Mouse (Mus musculus): ENCODE results near the gene Arl16. TPM values are rescaled to one million over a fixed set of nuclear protein-coding genes. Genes with fewer than 3 reads are reported as not detected.

The Arl16 gene
- polyA plus RNA-seq, 1 experiment: 13.6 TPM

GRCm38 (mm10) chr11:120506899-120507298 is 39.5 kb upstream of the Arl16 start:
- peaks cover 9% of the 10 kb centered on the region for H3K4me1 ChIP-seq (ENCODE audit: control insufficient read depth, insufficient read depth, low read length)
- H3K27ac ChIP-seq (ENCODE audit: insufficient read depth, low read depth, low read length): no peak overlapping the region
- no peak overlapping the region for H3K4me3 ChIP-seq (ENCODE audit: insufficient read depth, low read length)
- TF ChIP-seq CTCF (IDR thresholded peaks at IDR 0.05; ENCODE audit: low read depth, low read length): no peak
- TF ChIP-seq POLR2A (IDR thresholded peaks at IDR 0.05; ENCODE audit: borderline replicate concordance, low read depth, low read length): no peak

GRCm38 (mm10) chr11:120505661-120506060 is 38.3 kb upstream of the Arl16 start:
- TF ChIP-seq POLR2A (IDR thresholded peaks at IDR 0.05; ENCODE audit: borderline replicate concordance, low read depth, low read length) (no peak), CTCF (IDR thresholded peaks at IDR 0.05; ENCODE audit: low read depth, low read length) (no peak)
- Histone ChIP-seq H3K4me3 (ENCODE audit: insufficient read depth, low read length) (no peak overlapping the region), H3K4me1 (ENCODE audit: control insufficient read depth, insufficient read depth, low read length) (peaks cover 7% of the 10 kb centered on the region), H3K27ac (ENCODE audit: insufficient read depth, low read depth, low read length) (no peak overlapping the region)

GRCm38 (mm10) chr11:120501701-120502100 is 34.3 kb upstream of the Arl16 start:
- H3K4me1 ChIP-seq (ENCODE audit: control insufficient read depth, insufficient read depth, low read length): peaks cover 7% of the 10 kb centered on the region; the same call in 1 of the 2 replicates
- no peak overlapping the region for H3K27ac ChIP-seq (ENCODE audit: insufficient read depth, low read depth, low read length)
- no peak for TF ChIP-seq POLR2A (IDR thresholded peaks at IDR 0.05; ENCODE audit: borderline replicate concordance, low read depth, low read length)
- no peak for TF ChIP-seq CTCF (IDR thresholded peaks at IDR 0.05; ENCODE audit: low read depth, low read length)
- H3K4me3 ChIP-seq (ENCODE audit: insufficient read depth, low read length): no peak overlapping the region

GRCm38 (mm10) chr11:120501018-120501417 is 33.6 kb upstream of the Arl16 start:
- Histone ChIP-seq H3K27ac (ENCODE audit: insufficient read depth, low read depth, low read length) (no peak overlapping the region), H3K4me3 (ENCODE audit: insufficient read depth, low read length) (no peak overlapping the region), H3K4me1 (ENCODE audit: control insufficient read depth, insufficient read depth, low read length) (peaks cover 7% of the 10 kb centered on the region; the same call in 1 of the 2 replicates)
- TF ChIP-seq POLR2A (IDR thresholded peaks at IDR 0.05; ENCODE audit: borderline replicate concordance, low read depth, low read length) (no peak), CTCF (IDR thresholded peaks at IDR 0.05; ENCODE audit: low read depth, low read length) (no peak)

- no peak for TF ChIP-seq CTCF (IDR thresholded peaks at IDR 0.05; ENCODE audit: low read depth, low read length)
- TF ChIP-seq POLR2A (IDR thresholded peaks at IDR 0.05; ENCODE audit: borderline replicate concordance, low read depth, low read length): no peak
- Histone ChIP-seq H3K4me3 (ENCODE audit: insufficient read depth, low read length) (no peak overlapping the region), H3K27ac (ENCODE audit: insufficient read depth, low read depth, low read length) (no peak overlapping the region), H3K4me1 (ENCODE audit: control insufficient read depth, insufficient read depth, low read length) (peaks cover 7% of the 10 kb centered on the region; the same call in 1 of the 2 replicates)
These were observed 33.0 kb upstream of the Arl16 start for GRCm38 (mm10) chr11:120500357-120500756.

GRCm38 (mm10) chr11:120499894-120500293 is 32.5 kb upstream of the Arl16 start:
- H3K4me3 ChIP-seq (ENCODE audit: insufficient read depth, low read length): no peak overlapping the region
- TF ChIP-seq POLR2A (IDR thresholded peaks at IDR 0.05; ENCODE audit: borderline replicate concordance, low read depth, low read length) (no peak), CTCF (IDR thresholded peaks at IDR 0.05; ENCODE audit: low read depth, low read length) (no peak)
- peaks cover 7% of the 10 kb centered on the region; the same call in 1 of the 2 replicates for H3K4me1 ChIP-seq (ENCODE audit: control insufficient read depth, insufficient read depth, low read length)
- no peak overlapping the region for H3K27ac ChIP-seq (ENCODE audit: insufficient read depth, low read depth, low read length)

GRCm38 (mm10) chr11:120498891-120499290 is 31.5 kb upstream of the Arl16 start:
- Histone ChIP-seq H3K4me3 (ENCODE audit: insufficient read depth, low read length) (no peak overlapping the region), H3K27ac (ENCODE audit: insufficient read depth, low read depth, low read length) (no peak overlapping the region), H3K4me1 (ENCODE audit: control insufficient read depth, insufficient read depth, low read length) (peaks cover 13% of the 10 kb centered on the region)
- TF ChIP-seq CTCF (IDR thresholded peaks at IDR 0.05; ENCODE audit: low read depth, low read length) (no peak), POLR2A (IDR thresholded peaks at IDR 0.05; ENCODE audit: borderline replicate concordance, low read depth, low read length) (no peak)

- peaks cover 20% of the 10 kb centered on the region for H3K4me1 ChIP-seq (ENCODE audit: control insufficient read depth, insufficient read depth, low read length)
- H3K27ac ChIP-seq (ENCODE audit: insufficient read depth, low read depth, low read length): no peak overlapping the region
- TF ChIP-seq POLR2A (IDR thresholded peaks at IDR 0.05; ENCODE audit: borderline replicate concordance, low read depth, low read length) (no peak), CTCF (IDR thresholded peaks at IDR 0.05; ENCODE audit: low read depth, low read length) (no peak)
- no peak overlapping the region for H3K4me3 ChIP-seq (ENCODE audit: insufficient read depth, low read length)
These were observed 30.8 kb upstream of the Arl16 start for GRCm38 (mm10) chr11:120498226-120498625.

- H3K4me1 ChIP-seq (ENCODE audit: control insufficient read depth, insufficient read depth, low read length): peaks cover 23% of the 10 kb centered on the region
- H3K27ac ChIP-seq (ENCODE audit: insufficient read depth, low read depth, low read length): no peak overlapping the region
- no peak for TF ChIP-seq CTCF (IDR thresholded peaks at IDR 0.05; ENCODE audit: low read depth, low read length)
- TF ChIP-seq POLR2A (IDR thresholded peaks at IDR 0.05; ENCODE audit: borderline replicate concordance, low read depth, low read length): no peak
- no peak overlapping the region for H3K4me3 ChIP-seq (ENCODE audit: insufficient read depth, low read length)
These were observed 30.0 kb upstream of the Arl16 start for GRCm38 (mm10) chr11:120497436-120497835.

- Histone ChIP-seq H3K27ac (ENCODE audit: insufficient read depth, low read depth, low read length) (no peak overlapping the region), H3K4me1 (ENCODE audit: control insufficient read depth, insufficient read depth, low read length) (peaks cover 36% of the 10 kb centered on the region), H3K4me3 (ENCODE audit: insufficient read depth, low read length) (no peak overlapping the region)
- no peak for TF ChIP-seq CTCF (IDR thresholded peaks at IDR 0.05; ENCODE audit: low read depth, low read length)
- no peak for TF ChIP-seq POLR2A (IDR thresholded peaks at IDR 0.05; ENCODE audit: borderline replicate concordance, low read depth, low read length)
These were observed 26.5 kb upstream of the Arl16 start for GRCm38 (mm10) chr11:120493911-120494310.

- H3K4me1 ChIP-seq (ENCODE audit: control insufficient read depth, insufficient read depth, low read length): peaks cover 36% of the 10 kb centered on the region
- H3K27ac ChIP-seq (ENCODE audit: insufficient read depth, low read depth, low read length): peak overlapping the region; percentile 74
- TF ChIP-seq POLR2A (IDR thresholded peaks at IDR 0.05; ENCODE audit: borderline replicate concordance, low read depth, low read length): no peak
- no peak for TF ChIP-seq CTCF (IDR thresholded peaks at IDR 0.05; ENCODE audit: low read depth, low read length)
- H3K4me3 ChIP-seq (ENCODE audit: insufficient read depth, low read length): peak overlapping the region; percentile 89
These were observed 25.9 kb upstream of the Arl16 start for GRCm38 (mm10) chr11:120493351-120493750.
